Mouse (Mus musculus) neural tube, embryonic 12.5 days (tissue): ENCODE measurements at regions not wholly inside any gene's neighbourhood (a gene's known extent, or its start where the extent isn't known, plus 50 kb on each side); places are given as distances from the start of the nearest gene placed in this dataset.
A peak's percentile ranks its signal among the peaks of the same experiment; 100 is the strongest.

ENCODE experiments used
- ATAC-seq: fragments of 200-750 bp; cut with Nextera tagmentation; 2 replicates; pipeline ENCODE4 v1.8.0; 2017; ENCODE audit warnings: low read depth, mild to moderate bottlenecking, moderate TSS enrichment, moderate library complexity; ENCODE audit not compliant: low FRiP score
- H3K27ac ChIP-seq: fragments of 300-500 bp; sonication (generic); 2 replicates; pipeline ENCODE4 v1.5.1; 2016
- H3K27me3 ChIP-seq: fragments of 300-500 bp; sonication (generic); replicated peaks from 2 replicates; pipeline ENCODE4 v1.6.1; 2016; ENCODE audit warnings: mild to moderate bottlenecking
- H3K36me3 ChIP-seq: fragments of 300-500 bp; sonication (generic); 2 replicates; pipeline ENCODE4 v1.6.1; 2016; ENCODE audit warnings: mild to moderate bottlenecking
- H3K4me1 ChIP-seq: fragments of 300-500 bp; sonication (generic); 2 replicates; pipeline ENCODE4 v1.6.1; 2016
- H3K4me2 ChIP-seq: fragments of 300-500 bp; sonication (generic); replicated peaks from 2 replicates; pipeline ENCODE4 v1.6.1; 2016; ENCODE audit warnings: mild to moderate bottlenecking
- H3K4me3 ChIP-seq: fragments of 300-500 bp; sonication (generic); 2 replicates; pipeline ENCODE4 v1.5.1; 2016
- H3K9ac ChIP-seq: fragments of 300-500 bp; sonication (generic); 2 replicates; pipeline ENCODE4 v1.6.1; 2016; ENCODE audit warnings: mild to moderate bottlenecking
- H3K9me3 ChIP-seq: fragments of 300-500 bp; sonication (generic); 2 replicates; pipeline ENCODE4 v1.6.1; 2016; ENCODE audit warnings: mild to moderate bottlenecking
- WGBS: fragments of 180-500 bp; shearing (Covaris S2); methylation state at CpG from one replicate; pipeline ENCODE4 v1.1.7; 2016; 5-methylcytosine and 5-hydroxymethylcytosine counted together

DNA sequence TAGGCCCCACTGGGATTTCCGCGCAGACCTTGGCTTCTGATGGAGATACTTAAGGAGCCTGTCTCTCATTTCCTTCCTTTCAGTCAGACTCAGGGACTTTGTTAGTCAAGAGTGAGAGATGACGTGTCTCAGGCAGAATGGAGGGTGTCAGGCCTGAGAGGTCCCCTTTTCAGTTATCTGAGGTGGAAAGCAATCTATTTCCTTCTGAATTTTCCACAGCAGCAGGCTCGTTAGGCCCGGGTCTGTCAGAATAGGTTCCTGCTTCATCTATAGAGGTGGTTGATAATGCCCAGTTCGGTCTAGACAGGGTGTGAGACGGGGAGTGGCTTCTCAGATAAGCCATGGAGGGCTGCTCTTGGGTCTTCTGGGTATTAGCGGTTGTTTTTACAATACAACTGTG is 68.8 kb upstream of the Tut7 start:
- Histone ChIP-seq H3K27me3 (no peaks in the 10 kb centered on the region), H3K36me3 (no peaks in the 10 kb centered on the region), H3K27ac (no peak overlapping the region), H3K4me2 (no peak overlapping the region), H3K9ac (no peak overlapping the region), H3K4me1 (peaks cover 20% of the 10 kb centered on the region), H3K9me3 (0 out of 2 replicates have a peak, but pooled peaks cover 4% of the 10 kb centered on the region), H3K4me3 (no peak overlapping the region)
- no peak for ATAC-seq
- WGBS, result 35% methylated on average over 8 of the region's 8 CpGs

DNA sequence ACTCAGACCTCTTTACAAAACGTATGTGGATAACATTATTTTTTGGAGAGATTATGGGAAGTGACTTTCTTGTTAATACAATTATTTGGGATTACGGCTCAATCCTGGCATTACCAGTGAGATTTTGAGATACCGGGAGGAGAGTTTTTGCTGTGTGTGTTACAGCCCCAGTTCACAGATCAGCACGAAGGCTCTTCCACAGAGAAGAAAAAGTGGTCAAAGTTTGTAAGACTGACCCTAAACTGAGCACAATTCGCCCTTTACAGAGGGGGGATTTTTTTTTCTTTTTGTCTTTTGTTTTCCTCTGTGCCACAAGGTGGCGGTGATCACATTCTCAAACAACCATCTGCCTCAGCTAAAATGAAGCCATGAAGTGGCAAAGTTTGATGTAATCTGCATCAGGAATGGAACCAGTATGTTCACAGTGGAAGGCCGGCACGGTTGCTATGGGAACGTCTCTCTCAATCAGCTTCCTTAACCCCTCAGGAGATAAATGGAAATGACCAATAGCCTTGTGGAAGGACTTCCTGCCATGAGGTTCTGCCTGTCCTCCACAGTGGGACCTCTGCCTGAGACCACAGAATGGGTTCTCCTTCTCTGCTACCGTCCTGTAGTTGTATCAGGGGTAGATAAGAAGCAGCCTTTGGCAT is 66.6 kb upstream of the Tut7 start:
- WGBS, result 21% methylated on average over 10 of the region's 10 CpGs
- Histone ChIP-seq H3K9ac (no peak overlapping the region), H3K4me3 (no peak overlapping the region), H3K4me2 (no peak overlapping the region), H3K36me3 (no peaks in the 10 kb centered on the region), H3K9me3 (0 out of 2 replicates have a peak, but pooled peaks cover 9% of the 10 kb centered on the region), H3K27ac (no peak overlapping the region), H3K4me1 (peaks cover 20% of the 10 kb centered on the region), H3K27me3 (no peaks in the 10 kb centered on the region)
- ATAC-seq, result peak; percentile 54; the same call in 1 of the 2 replicates

DNA sequence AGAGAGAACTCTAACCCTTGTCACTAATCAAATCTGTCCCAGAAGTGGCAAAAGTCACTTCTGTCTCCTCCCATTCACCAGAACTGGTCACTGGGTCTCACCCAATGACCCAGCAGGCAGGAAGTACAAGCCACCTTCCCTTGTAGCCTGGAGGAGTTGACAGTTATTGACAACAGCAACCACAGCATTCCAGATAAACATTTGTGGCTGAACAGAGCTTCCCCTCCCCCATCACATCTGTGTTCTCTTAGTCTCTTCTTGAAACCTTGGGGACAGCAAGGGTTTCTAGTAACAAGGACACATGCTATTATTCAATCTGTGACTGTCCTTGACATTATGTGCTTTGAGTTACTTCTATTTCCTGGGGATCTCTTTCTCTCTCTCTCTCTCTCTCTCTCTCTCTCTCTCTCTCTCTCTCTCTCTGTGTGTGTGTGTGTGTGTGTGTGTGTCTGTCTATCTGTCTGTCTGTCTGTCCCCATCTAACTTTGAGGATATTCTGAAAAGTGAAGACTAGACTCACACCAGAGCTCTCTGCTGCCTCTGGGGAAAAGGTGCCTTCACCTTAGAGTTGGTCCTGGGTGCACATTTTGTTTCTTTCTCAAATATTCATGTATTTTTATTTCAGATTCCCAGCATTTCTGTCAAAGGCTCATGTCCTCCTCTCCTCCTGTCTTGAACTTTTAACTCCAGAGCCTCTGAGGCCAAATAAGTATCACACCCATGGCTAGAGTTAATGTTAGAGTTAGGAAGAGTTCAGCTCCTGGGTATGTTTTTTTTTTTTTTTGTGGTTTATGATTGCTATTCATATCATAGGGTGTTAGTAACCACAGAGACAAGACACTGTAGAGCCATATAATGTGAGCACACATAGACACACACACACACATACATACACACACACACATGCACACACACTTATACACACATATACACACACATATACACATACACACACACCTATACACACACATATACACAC is 65.4 kb upstream of the Tut7 start:
- ATAC-seq, result no peak
- H3K36me3 ChIP-seq, result no peaks in the 10 kb centered on the region
- no peak overlapping the region for H3K4me2 ChIP-seq

DNA sequence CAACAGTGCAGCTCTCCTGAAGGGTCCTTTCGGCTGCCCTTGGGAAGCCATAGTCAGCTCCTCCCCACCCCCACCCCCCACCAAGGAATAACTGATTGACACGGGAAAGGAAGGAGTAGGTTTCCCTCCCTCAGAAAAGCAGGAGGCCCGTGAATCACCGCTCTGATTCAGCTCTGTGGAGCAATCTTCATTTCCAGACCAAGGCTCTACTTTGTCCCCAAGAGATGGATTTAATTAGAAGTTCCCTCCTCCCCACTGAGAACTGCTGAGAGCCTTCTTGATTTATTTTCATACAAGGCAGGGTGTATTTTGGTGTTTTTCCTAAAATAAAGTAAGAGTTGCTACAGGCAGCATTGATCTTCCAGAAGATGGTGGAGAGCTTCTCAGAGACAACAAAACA is 64.4 kb upstream of the Tut7 start:
- 76% methylated on average over 4 of the region's 4 CpGs for WGBS
- Histone ChIP-seq H3K9me3 (0 out of 2 replicates have a peak, but pooled peaks cover 9% of the 10 kb centered on the region), H3K4me3 (no peak overlapping the region), H3K27ac (no peak overlapping the region), H3K4me1 (peaks cover 16% of the 10 kb centered on the region), H3K4me2 (no peak overlapping the region), H3K36me3 (no peaks in the 10 kb centered on the region), H3K27me3 (no peaks in the 10 kb centered on the region), H3K9ac (no peak overlapping the region)
- ATAC-seq, result no peak

More for the DNA sequence above, 65.4 kb upstream of the Tut7 start:
- H3K9ac ChIP-seq, result no peak overlapping the region
- 0 out of 2 replicates have a peak, but pooled peaks cover 9% of the 10 kb centered on the region for H3K9me3 ChIP-seq
- no peak overlapping the region for H3K4me3 ChIP-seq
- H3K4me1 ChIP-seq, result peaks cover 20% of the 10 kb centered on the region
- no peak overlapping the region for H3K27ac ChIP-seq
- H3K27me3 ChIP-seq, result no peaks in the 10 kb centered on the region

DNA sequence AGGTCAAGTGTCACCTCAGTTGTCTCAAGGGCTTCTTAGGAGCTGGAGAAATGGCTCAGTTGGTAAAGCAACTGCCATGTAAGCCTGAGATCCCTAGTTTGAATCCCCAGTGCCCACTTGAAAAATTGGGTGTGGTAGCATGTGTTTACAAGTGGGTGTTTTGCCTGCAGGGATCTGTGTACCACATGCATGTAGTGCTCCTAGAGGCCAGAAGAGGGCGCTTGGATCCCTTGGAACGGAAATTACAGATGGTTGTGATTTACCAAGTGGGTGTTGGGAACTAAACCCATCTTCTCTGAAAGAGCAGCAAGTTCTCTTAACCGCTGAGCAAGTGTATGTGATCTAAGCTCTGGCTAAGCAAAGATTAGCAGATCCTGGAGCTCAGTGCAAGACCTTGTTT is 63.6 kb upstream of the Tut7 start:
- no peak for ATAC-seq
- 0 out of 2 replicates have a peak, but pooled peaks cover 9% of the 10 kb centered on the region for H3K9me3 ChIP-seq
- no peaks in the 10 kb centered on the region for H3K36me3 ChIP-seq
- no peak overlapping the region for H3K9ac ChIP-seq
- no peak overlapping the region for H3K4me3 ChIP-seq
- H3K4me2 ChIP-seq, result no peak overlapping the region
- H3K27ac ChIP-seq, result no peak overlapping the region
- no peaks in the 10 kb centered on the region for H3K27me3 ChIP-seq
- H3K4me1 ChIP-seq, result peaks cover 15% of the 10 kb centered on the region
- WGBS, result 56% methylated on average over 3 of the region's 3 CpGs

DNA sequence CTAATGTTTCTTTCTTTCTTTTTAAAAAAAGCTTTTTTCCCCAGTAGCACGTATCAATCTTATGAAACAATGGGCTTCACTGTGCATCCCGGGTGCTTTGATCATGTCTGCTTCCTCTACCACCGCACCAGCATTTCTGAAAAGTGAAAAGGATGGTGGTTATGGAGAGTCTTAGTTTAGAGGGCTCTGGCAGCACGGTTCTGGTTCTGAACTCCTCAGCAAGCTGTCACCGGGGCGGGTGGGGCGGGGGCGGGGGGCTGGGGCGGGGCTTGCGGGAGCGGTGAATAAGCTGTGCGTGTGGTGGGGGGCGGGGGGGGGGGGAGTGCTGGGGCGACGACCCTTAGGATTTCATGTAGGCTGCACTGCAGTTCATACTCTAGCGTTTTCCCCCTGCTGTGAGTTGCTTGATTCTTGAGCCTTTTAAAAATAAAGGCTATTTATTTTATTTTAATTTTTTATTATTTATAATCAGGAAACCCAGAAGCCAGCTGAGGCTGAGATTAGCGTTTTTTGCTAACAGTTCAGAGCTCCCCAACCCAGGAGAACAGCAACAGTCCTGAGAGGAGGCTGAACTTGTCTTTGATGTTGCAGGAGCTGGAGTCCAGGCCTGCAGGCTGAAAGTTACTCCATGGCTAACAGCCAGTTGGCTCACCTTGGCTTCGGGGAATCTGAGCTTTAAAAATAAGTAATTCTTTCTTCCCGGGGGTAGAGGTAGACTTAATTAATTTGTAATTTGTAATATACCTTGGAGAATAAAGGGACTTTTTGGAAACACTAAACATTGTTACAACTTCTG is 59.2 kb upstream of the Tut7 start:
- Histone ChIP-seq H3K4me1 (peaks cover 8% of the 10 kb centered on the region), H3K9me3 (0 out of 2 replicates have a peak, but pooled peaks cover 9% of the 10 kb centered on the region), H3K27me3 (no peaks in the 10 kb centered on the region), H3K4me2 (peak overlapping the region; percentile 55), H3K36me3 (no peaks in the 10 kb centered on the region), H3K9ac (no peak overlapping the region), H3K27ac (no peak overlapping the region), H3K4me3 (0 out of 2 replicates have a peak overlapping the region, but pooled peaks have one; percentile 7)
- ATAC-seq, result peak; percentile 53; the same call in 1 of the 2 replicates
- 21% methylated on average over 19 of the region's 19 CpGs for WGBS

DNA sequence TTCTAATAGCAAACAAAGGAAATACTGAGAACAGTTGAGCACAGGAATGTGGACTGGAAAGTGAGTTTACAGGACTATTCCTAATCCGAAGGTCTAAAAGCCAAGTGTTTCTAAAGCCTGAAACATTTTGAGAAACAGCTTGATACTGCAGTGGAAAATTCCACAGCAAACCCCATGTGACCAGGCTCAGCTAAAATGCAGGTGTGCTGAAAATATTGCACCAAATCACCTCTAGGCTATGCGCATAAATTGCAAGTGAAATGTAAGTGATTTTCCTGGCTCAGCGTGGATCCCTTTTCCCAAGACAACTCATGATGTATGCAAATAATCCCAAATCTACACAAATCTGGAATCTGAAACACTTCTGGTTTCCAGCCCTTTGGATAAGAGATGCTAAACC is 57.1 kb upstream of the Tut7 start:
- Histone ChIP-seq H3K9ac (no peak overlapping the region), H3K4me1 (peaks cover 13% of the 10 kb centered on the region), H3K4me2 (no peak overlapping the region), H3K36me3 (no peaks in the 10 kb centered on the region), H3K4me3 (no peak overlapping the region), H3K27me3 (no peaks in the 10 kb centered on the region), H3K9me3 (no peaks in the 10 kb centered on the region), H3K27ac (no peak overlapping the region)
- 84% methylated on average over 3 of the region's 3 CpGs for WGBS
- ATAC-seq, result no peak

DNA sequence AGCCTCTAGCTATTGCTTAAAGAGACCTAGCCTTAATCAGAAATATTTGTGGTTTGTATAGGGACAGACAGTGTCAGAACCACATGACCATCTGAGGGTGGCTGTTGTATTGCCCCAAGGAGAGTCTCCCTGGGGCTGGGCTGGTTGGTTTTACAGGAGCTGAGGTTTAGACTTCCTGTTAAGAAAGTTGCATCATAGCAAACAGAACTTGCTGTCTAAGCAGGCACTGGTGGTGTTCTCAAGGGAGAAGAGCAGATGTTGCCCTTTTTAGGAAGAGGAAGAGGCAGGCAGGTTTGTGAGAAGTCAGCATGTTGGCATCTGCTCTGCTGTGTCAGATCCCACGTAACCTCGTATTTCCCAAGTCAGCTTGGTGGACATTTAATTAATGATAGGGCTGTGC is 52.7 kb upstream of the Tut7 start:
- Histone ChIP-seq H3K4me2 (no peak overlapping the region), H3K36me3 (no peaks in the 10 kb centered on the region), H3K9ac (no peak overlapping the region), H3K27me3 (no peaks in the 10 kb centered on the region), H3K4me3 (no peak overlapping the region), H3K9me3 (no peaks in the 10 kb centered on the region), H3K27ac (no peak overlapping the region), H3K4me1 (0 out of 2 replicates have a peak, but pooled peaks cover 6% of the 10 kb centered on the region)
- 43% methylated on average over 2 of the region's 2 CpGs for WGBS
- ATAC-seq, result no peak

DNA sequence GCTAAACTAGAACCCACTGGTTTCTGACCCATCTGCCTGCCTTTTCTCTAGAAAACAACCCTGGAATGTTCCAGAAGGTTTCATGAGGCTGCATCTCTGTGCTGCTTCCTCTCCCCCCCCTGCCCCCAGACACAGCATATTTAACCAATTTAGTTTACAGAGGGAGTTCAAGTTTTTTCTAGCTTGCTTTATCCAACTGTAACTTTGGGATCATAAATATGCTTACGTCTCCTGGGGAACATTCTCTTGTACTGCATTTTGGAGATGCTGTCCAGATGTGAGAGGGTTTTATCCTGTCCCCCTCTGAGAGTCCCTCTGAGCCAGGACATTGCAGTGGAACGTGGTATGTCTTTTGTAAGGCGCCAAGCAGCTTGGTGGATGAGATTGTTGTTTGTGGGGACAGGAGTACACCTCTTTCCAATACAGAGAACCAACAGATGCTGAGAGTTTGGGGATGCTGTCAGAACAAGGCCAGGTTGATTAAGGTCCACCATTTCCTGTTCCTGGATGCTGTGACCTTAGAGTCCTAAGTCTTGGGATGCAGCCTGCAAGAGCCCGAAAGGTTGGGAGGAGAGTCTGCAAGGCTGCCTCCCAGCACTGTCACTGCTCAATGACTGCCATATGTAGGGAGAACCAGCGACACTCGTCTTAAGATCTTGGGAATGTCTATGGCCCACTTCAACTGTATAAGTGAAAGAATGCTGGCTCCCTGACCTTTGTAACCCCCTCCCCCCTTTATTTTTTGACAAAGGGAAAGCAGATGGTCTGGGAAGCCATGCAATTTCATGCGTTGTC is 51.4 kb upstream of the Tut7 start:
- H3K9me3 ChIP-seq, result no peaks in the 10 kb centered on the region
- 49% methylated on average over 7 of the region's 7 CpGs for WGBS
- 0 out of 2 replicates have a peak, but pooled peaks cover 6% of the 10 kb centered on the region for H3K4me1 ChIP-seq
- H3K9ac ChIP-seq, result no peak overlapping the region
- H3K27me3 ChIP-seq, result no peaks in the 10 kb centered on the region
- H3K4me3 ChIP-seq, result no peak overlapping the region
- no peak overlapping the region for H3K27ac ChIP-seq
- ATAC-seq, result no peak
- H3K36me3 ChIP-seq, result no peaks in the 10 kb centered on the region
- H3K4me2 ChIP-seq, result no peak overlapping the region
